Mouse (Mus musculus) hindbrain, embryonic 11.5 days (tissue): Measurements from ENCODE around the gene Serinc4. TPM values are rescaled to one million over a fixed set of nuclear protein-coding genes. Genes with fewer than 3 reads are reported as not detected.
A peak's percentile ranks its signal among the peaks of the same experiment; 100 is the strongest.

ENCODE experiments used
- ATAC-seq: fragments of 200-750 bp; cut with Nextera tagmentation; 2 replicates; pipeline ENCODE4 v1.8.0; 2017; ENCODE audit warnings: mild to moderate bottlenecking, moderate TSS enrichment, moderate library complexity; ENCODE audit not compliant: low FRiP score
- DNase-seq: peaks from one replicate; pipeline ENCODE4 v3.0.0-alpha.2; 2015; ENCODE audit warnings: low spot score
- H3K27ac ChIP-seq: fragments of 300-500 bp; sonication (generic); 2 replicates; pipeline ENCODE4 v1.5.1; 2014; ENCODE audit warnings: mild to moderate bottlenecking, low read depth, low read length
- H3K27me3 ChIP-seq: fragments of 300-500 bp; sonication (generic); 2 replicates; pipeline ENCODE4 v1.6.1; 2014; ENCODE audit warnings: mild to moderate bottlenecking, low read length, moderate library complexity, mixed read lengths; ENCODE audit not compliant: control insufficient read depth, insufficient read depth
- H3K36me3 ChIP-seq: fragments of 300-500 bp; sonication (generic); 2 replicates; pipeline ENCODE4 v1.6.1; 2014; ENCODE audit warnings: mild to moderate bottlenecking, low read length, moderate library complexity, mixed read lengths; ENCODE audit not compliant: control insufficient read depth, insufficient read depth
- H3K4me1 ChIP-seq: fragments of 300-500 bp; sonication (generic); replicated peaks from 2 replicates; pipeline ENCODE4 v1.6.1; 2014; ENCODE audit warnings: low read length, mixed read lengths; ENCODE audit not compliant: control insufficient read depth, insufficient read depth
- H3K4me2 ChIP-seq: fragments of 300-500 bp; sonication (generic); replicated peaks from 2 replicates; pipeline ENCODE4 v1.6.1; 2014; ENCODE audit warnings: mild to moderate bottlenecking, low read depth, low read length
- H3K4me3 ChIP-seq: fragments of 300-500 bp; sonication (generic); 2 replicates; pipeline ENCODE4 v1.5.1; 2014; ENCODE audit warnings: low read depth, low read length
- H3K9ac ChIP-seq: fragments of 300-500 bp; sonication (generic); 2 replicates; pipeline ENCODE4 v1.6.1; 2014; ENCODE audit warnings: low read depth, low read length
- H3K9me3 ChIP-seq: fragments of 300-500 bp; sonication (generic); 2 replicates; pipeline ENCODE4 v1.6.1; 2016; ENCODE audit warnings: low read length; ENCODE audit not compliant: control insufficient read depth
- WGBS: fragments of 180-500 bp; shearing (Covaris S2); extraction: QIAGEN DNeasy Blood & Tissue Kit; methylation state at CpG from one replicate; pipeline ENCODE4 v1.1.7; 2014; 5-methylcytosine and 5-hydroxymethylcytosine counted together
- polyA plus RNA-seq: library from polyadenylated mRNA; unstranded; fragments of >200 nt; fragmentation: Nextera tagmentation; extraction: Ambion mirVana; gene quantifications from 2 replicates; pipeline ENCODE4 v1.2.1, GENCODE M21; 2014

Gene Serinc4
- polyA plus RNA-seq, 1 experiment from 2014 or later = 0.46 TPM

GRCm38 (mm10) chr2:121403296-121403695 lies 53.3 kb downstream of the Serinc4 start:
- no peaks in the 10 kb centered on the region for H3K36me3 ChIP-seq
- H3K4me3 ChIP-seq = no peak overlapping the region
- no peak for DNase-seq
- no peak overlapping the region for H3K4me2 ChIP-seq
- no peaks in the 10 kb centered on the region for H3K9me3 ChIP-seq
- H3K9ac ChIP-seq = no peak overlapping the region
- no peak for ATAC-seq
- no peak overlapping the region for H3K27ac ChIP-seq
- H3K27me3 ChIP-seq = no peaks in the 10 kb centered on the region
- H3K4me1 ChIP-seq = no peaks in the 10 kb centered on the region

DNA sequence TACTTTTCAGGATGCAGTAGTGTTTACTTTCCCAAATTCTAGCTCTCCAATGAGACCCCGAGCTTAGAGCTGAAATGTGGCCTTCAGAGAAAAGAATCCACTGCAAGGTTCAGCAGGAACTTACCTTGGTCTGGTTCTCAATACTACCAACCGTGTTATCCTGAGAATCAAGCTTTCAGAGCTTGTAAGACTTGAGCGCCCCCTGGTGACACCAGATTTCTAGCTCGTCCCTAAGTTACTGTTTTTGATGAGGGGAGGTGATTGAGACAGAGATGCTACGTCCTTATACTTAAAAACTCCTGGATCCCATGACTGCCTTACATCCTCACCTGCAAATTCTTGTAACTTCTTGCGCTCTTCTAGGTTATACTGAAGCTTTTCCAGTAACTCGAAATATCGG lies 60.0 kb downstream of the Serinc4 start:
- Histone ChIP-seq H3K4me3 (no peak overlapping the region), H3K27me3 (no peaks in the 10 kb centered on the region), H3K9ac (no peak overlapping the region), H3K4me2 (no peak overlapping the region), H3K27ac (no peak overlapping the region), H3K4me1 (no peaks in the 10 kb centered on the region), H3K36me3 (no peaks in the 10 kb centered on the region), H3K9me3 (no peaks in the 10 kb centered on the region)
- peak; percentile 93 for DNase-seq
- no peak for ATAC-seq
- 17% methylated on average over 8 of the region's 8 CpGs for WGBS

Other genes starting within 250 kb of the Serinc4 start
- gene Trp53bp1, start 185.4 kb downstream of the Serinc4 start, polyA plus RNA-seq = 132 and 164 TPM in 2 replicates
- 14.9 and 20.8 TPM in 2 replicates for gene Map1a, start 167.2 kb downstream of the Serinc4 start, polyA plus RNA-seq
- gene Ppip5k1, start 101.4 kb downstream of the Serinc4 start, polyA plus RNA-seq = 10.9 and 11.8 TPM in 2 replicates
- 8.5 and 9.2 TPM in 2 replicates for gene Ckmt1, start 99.1 kb downstream of the Serinc4 start, polyA plus RNA-seq
- gene Strc, start 69.6 kb downstream of the Serinc4 start, polyA plus RNA-seq = not detected in 2 replicates
- gene Pdia3, start 43.0 kb downstream of the Serinc4 start, polyA plus RNA-seq = 470 and 556 TPM in 2 replicates
- gene Catsper2, start 43.0 kb downstream of the Serinc4 start, polyA plus RNA-seq = 1.9 and 2.7 TPM in 2 replicates
- 3.1 and 3.7 TPM in 2 replicates for gene Ell3, start 12.5 kb downstream of the Serinc4 start, polyA plus RNA-seq
- 457 and 490 TPM in 2 replicates for gene Serf2, start 7.6 kb downstream of the Serinc4 start, polyA plus RNA-seq
- gene Hypk, start 3.5 kb downstream of the Serinc4 start, polyA plus RNA-seq = 114 and 116 TPM in 2 replicates
- 80.4 and 80.9 TPM in 2 replicates for gene Mfap1b, start 17.3 kb upstream of the Serinc4 start, polyA plus RNA-seq
- 30.9 and 31.5 TPM in 2 replicates for gene Mfap1a, start 49.9 kb upstream of the Serinc4 start, polyA plus RNA-seq
- gene Wdr76, start 49.9 kb upstream of the Serinc4 start, polyA plus RNA-seq = 11.4 and 12.6 TPM in 2 replicates